ENCODE assay signal across 28 mouse cellular contexts in the genomic region with DNA sequence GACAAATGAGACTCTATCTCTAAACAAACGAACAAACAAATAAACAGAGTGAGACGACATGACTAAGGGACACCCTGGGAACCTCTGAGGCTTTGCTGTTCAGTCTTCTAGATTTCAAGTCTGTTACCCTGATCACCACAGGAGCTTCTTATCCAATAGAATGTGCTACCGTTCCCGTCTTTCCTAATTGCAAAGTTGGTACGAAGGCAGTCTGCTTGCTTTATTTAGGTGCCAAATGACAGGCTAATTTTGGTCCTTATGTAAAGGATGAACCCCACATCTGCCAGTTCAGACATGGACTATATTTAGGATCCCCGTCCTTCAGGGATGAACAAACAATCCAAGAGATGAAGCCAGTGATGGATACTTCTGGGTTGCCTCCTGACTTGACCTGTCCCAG. TPM values are rescaled to one million over a fixed set of nuclear protein-coding genes. Genes with fewer than 3 reads are reported as not detected.
DNase-seq lines count a peak whose midpoint lies in the region; ATAC-seq and TF ChIP-seq lines count a peak whose summit lies in the region.
"Had no signal": no experiment of that assay in that cellular context is flagged by ENCODE, and none has a peak within 500 bp of the region (broad histone marks: within the 10 kb centered on the region; RNA-seq: fewer than 3 reads in every experiment).

No protein-coding gene starts in this region.

- H3K4me3 ChIP-seq in forebrain, embryonic 15.5 days = no peak overlapping the region
- H3K4me3 ChIP-seq in forebrain, postnatal 0 days (ENCODE audit: low read depth, low read length) = no peak overlapping the region
- H3K4me3 ChIP-seq in olfactory bulb, adult 2 months (ENCODE audit: insufficient read depth, low read depth, low read length) = no peak overlapping the region
- H3K4me3 ChIP-seq: embryonic facial prominence, embryonic 13.5 days; heart, adult 2 months; heart, embryonic 12.5 days; hindbrain, embryonic 15.5 days; kidney, embryonic 15.5 days; limb, embryonic 10.5 days; limb, embryonic 15.5 days; liver, embryonic 13.5 days; megakaryocyte, embryonic 14.5 days; midbrain, embryonic 12.5 days; stomach, embryonic 15.5 days had no signal

- TF ChIP-seq CTCF in forebrain, postnatal 0 days (IDR thresholded peaks at IDR 0.05; ENCODE audit: low read depth) = no peak
- TF ChIP-seq CTCF in olfactory bulb, adult 2 months (IDR thresholded peaks at IDR 0.05; ENCODE audit: insufficient read depth, low read depth, low read length) = no peak

- no peak for TF ChIP-seq POLR2A in olfactory bulb, adult 2 months (IDR thresholded peaks at IDR 0.05; ENCODE audit: insufficient read depth, low read depth, low read length)

- no peak for ATAC-seq in forebrain, embryonic 15.5 days (replicated peaks)
- ATAC-seq in forebrain, postnatal 0 days = no peak
- ATAC-seq: CD4-positive, CD25-positive, alpha-beta regulatory T cell, adult 4 months; lung, postnatal 0 days had no signal

- no peak overlapping the region for H3K9ac ChIP-seq in forebrain, embryonic 15.5 days (replicated peaks)
- no peak overlapping the region for H3K9ac ChIP-seq in forebrain, postnatal 0 days
- H3K9ac ChIP-seq: embryonic facial prominence, embryonic 13.5 days; heart, embryonic 12.5 days; hindbrain, embryonic 15.5 days; kidney, embryonic 15.5 days; limb, embryonic 15.5 days; liver, embryonic 13.5 days; midbrain, embryonic 12.5 days; stomach, embryonic 15.5 days had no signal

- H3K27ac ChIP-seq in forebrain, embryonic 15.5 days (replicated peaks) = peak overlapping the region; percentile 72
- no peak overlapping the region for H3K27ac ChIP-seq in forebrain, postnatal 0 days (ENCODE audit: low read depth, low read length)
- peak overlapping the region; percentile 24; the same call in 1 of the 2 replicates for H3K27ac ChIP-seq in olfactory bulb, adult 2 months (ENCODE audit: insufficient read depth, low read depth, low read length)
- H3K27ac ChIP-seq: embryonic facial prominence, embryonic 13.5 days; heart, adult 2 months; hindbrain, embryonic 15.5 days; kidney, embryonic 15.5 days; limb, embryonic 10.5 days; limb, embryonic 15.5 days; liver, embryonic 13.5 days; stomach, embryonic 15.5 days had no signal

- WGBS in forebrain, embryonic 15.5 days = 79% methylated on average over 6 of the region's 6 CpGs
- WGBS in forebrain, postnatal 0 days = 55% methylated on average over 6 of the region's 6 CpGs
- 32% methylated on average over 6 of the region's 6 CpGs for WGBS in olfactory bulb, adult 2 months

- DNase-seq in forebrain, postnatal 0 days = no peak
- peak; percentile 18 to 43 for DNase-seq in left cerebral cortex, postnatal 14 days (ENCODE audit: low spot score in 2 of 2)
- no peak for DNase-seq in left cerebral cortex, postnatal 4 days
- peak; percentile 11 for DNase-seq in Muller cell, postnatal 12 days (ENCODE audit: inconsistent ontology term)
- no peak for DNase-seq in layer of hippocampus, postnatal 10 days (ENCODE audit: low spot score in 2 of 2)
- DNase-seq: adrenal gland, postnatal 25 days; cerebellum, adult 18-20 months; cerebellum, postnatal 10 days; heart, adult 2 months; kidney, adult 18-20 months; kidney, postnatal 25 days; liver, embryonic 13.5 days; lung, adult 18-20 months; lung, postnatal 4 days; thymus, postnatal 14 days had no signal

- no peak overlapping the region for H3K4me2 ChIP-seq in forebrain, embryonic 15.5 days (replicated peaks)
- H3K4me2 ChIP-seq in forebrain, postnatal 0 days (ENCODE audit: low read depth) = no peak overlapping the region
- H3K4me2 ChIP-seq: embryonic facial prominence, embryonic 13.5 days; heart, embryonic 12.5 days; hindbrain, embryonic 15.5 days; kidney, embryonic 15.5 days; limb, embryonic 15.5 days; liver, embryonic 13.5 days; midbrain, embryonic 12.5 days; stomach, embryonic 15.5 days had no signal

- peaks cover 30% of the 10 kb centered on the region for H3K4me1 ChIP-seq in forebrain, embryonic 15.5 days
- peaks cover 12% of the 10 kb centered on the region for H3K4me1 ChIP-seq in forebrain, postnatal 0 days (ENCODE audit: insufficient read depth)
- peaks cover 6% of the 10 kb centered on the region for H3K4me1 ChIP-seq in olfactory bulb, adult 2 months (ENCODE audit: control insufficient read depth, insufficient read depth, low read length)
- H3K4me1 ChIP-seq: embryonic facial prominence, embryonic 13.5 days; kidney, embryonic 15.5 days; limb, embryonic 10.5 days; limb, embryonic 15.5 days; liver, embryonic 13.5 days; megakaryocyte, embryonic 14.5 days; stomach, embryonic 15.5 days had no signal

- peaks cover 24% of the 10 kb centered on the region for H3K36me3 ChIP-seq in forebrain, embryonic 15.5 days
- peaks cover 30% of the 10 kb centered on the region; the same call in 1 of the 2 replicates for H3K36me3 ChIP-seq in forebrain, postnatal 0 days (ENCODE audit: insufficient read depth)

- no peaks in the 10 kb centered on the region for H3K27me3 ChIP-seq in forebrain, embryonic 15.5 days
- no peaks in the 10 kb centered on the region for H3K27me3 ChIP-seq in forebrain, postnatal 0 days (ENCODE audit: insufficient read depth, low read length)
- H3K27me3 ChIP-seq: embryonic facial prominence, embryonic 13.5 days; heart, embryonic 12.5 days; hindbrain, embryonic 15.5 days; kidney, embryonic 15.5 days; limb, embryonic 15.5 days; liver, embryonic 13.5 days; megakaryocyte, embryonic 14.5 days; midbrain, embryonic 12.5 days; stomach, embryonic 15.5 days had no signal

- no peaks in the 10 kb centered on the region for H3K9me3 ChIP-seq in forebrain, embryonic 15.5 days
- no peaks in the 10 kb centered on the region for H3K9me3 ChIP-seq in forebrain, postnatal 0 days (ENCODE audit: low read length)
- H3K9me3 ChIP-seq: embryonic facial prominence, embryonic 13.5 days; heart, embryonic 12.5 days; hindbrain, embryonic 15.5 days; kidney, embryonic 15.5 days; limb, embryonic 10.5 days; limb, embryonic 15.5 days; liver, embryonic 13.5 days; megakaryocyte, embryonic 14.5 days; midbrain, embryonic 12.5 days; stomach, embryonic 15.5 days had no signal

- intact Hi-C loops in left cerebral cortex, postnatal 14 days (cut with DNase I) = no loop called here
- intact Hi-C loops in left cerebral cortex, postnatal 4 days (cut with DNase I) = no loop called here

RNA-seq across cellular contexts. Expression of a gene that starts 51.3 kb away (rescaled TPM):
- 29.0 and 30.0 TPM in 2 replicates for polyA plus RNA-seq in forebrain, embryonic 15.5 days (2015; fragmentation: Nextera tagmentation; extraction: Ambion mirVana)
- total RNA-seq in forebrain, postnatal 0 days (2014; rRNA removed) = 38.4 and 43.8 TPM in 2 replicates
- polyA plus RNA-seq in forebrain, postnatal 0 days (2015; fragmentation: Nextera tagmentation; extraction: Ambion mirVana) = 21.0 and 22.7 TPM in 2 replicates
- total RNA-seq in left cerebral cortex, postnatal 14 days (2021) = 10 to 100 TPM; 10.5 to 11.3 TPM
- total RNA-seq in left cerebral cortex, postnatal 4 days (2021) = 10 to 100 TPM; 40.0 to 40.8 TPM
- not detected in 2 replicates for polyA plus RNA-seq in olfactory bulb, adult 2 months (2012; ENCODE audit: insufficient read depth, insufficient read length, low replicate concordance, missing spikeins)
- 10 to 100 TPM; 13.2 to 13.4 TPM for total RNA-seq in layer of hippocampus, postnatal 10 days (2021)

Comparison
In these comparisons a context has a peak if more than half of its experiments do, and no peak if none do; other contexts are left out.
1. DNase-seq: peak in left cerebral cortex, postnatal 14 days (2 of 2) and Muller cell, postnatal 12 days (single experiment); none in forebrain, postnatal 0 days (single experiment), left cerebral cortex, postnatal 4 days (single experiment) and layer of hippocampus, postnatal 10 days (0 of 2).